Comparison of ENCODE assay signal across 12 mouse cellular contexts in genomic region chr17:34354940-34355339, GRCm38 (mm10). TPM values are rescaled to one million over a fixed set of nuclear protein-coding genes. Genes with fewer than 3 reads are reported as not detected.
DNase-seq lines count a peak whose midpoint lies in the region; ATAC-seq and TF ChIP-seq lines count a peak whose summit lies in the region.
"Had no signal": no experiment of that assay in that cellular context is flagged by ENCODE, and none has a peak within 500 bp of the region (broad histone marks: within the 10 kb centered on the region; RNA-seq: fewer than 3 reads in every experiment).

No protein-coding gene starts in this region.

- H3K79me2 ChIP-seq in macrophage (ENCODE audit: inconsistent target): no peaks in the 10 kb centered on the region

- H3K27me3 ChIP-seq in lung, postnatal 0 days (replicated peaks; ENCODE audit: insufficient read depth, low read length): no peaks in the 10 kb centered on the region
- H3K27me3 ChIP-seq: heart, embryonic 15.5 days; midbrain, embryonic 15.5 days had no signal

- 71% methylated on average over 1 of the region's 1 CpGs for WGBS in lung, postnatal 0 days
- WGBS in bone marrow, adult 2 months: 6% methylated on average over 1 of the region's 1 CpGs
- 0% methylated on average over 1 of the region's 1 CpGs for WGBS in macrophage (ENCODE audit: missing documents)

- TF ChIP-seq CTCF in lung, postnatal 0 days (IDR thresholded peaks at IDR 0.05): no peak
- TF ChIP-seq CTCF in bone marrow, adult 2 months (IDR thresholded peaks at IDR 0.05; ENCODE audit: control insufficient read depth, insufficient read depth, low read length): no peak

- H3K27ac ChIP-seq in lung, postnatal 0 days (ENCODE audit: low read length): no peak overlapping the region
- H3K27ac ChIP-seq in bone marrow, adult 2 months (ENCODE audit: control insufficient read depth, insufficient read depth, low read depth, low read length, poor library complexity): peak overlapping the region; percentile 89
- H3K27ac ChIP-seq in macrophage: peak overlapping the region; percentile 84
- H3K27ac ChIP-seq: heart, embryonic 15.5 days; midbrain, embryonic 15.5 days had no signal

- H3K4me1 ChIP-seq in lung, postnatal 0 days (ENCODE audit: insufficient read depth, low read depth, low read length): no peaks in the 10 kb centered on the region
- peaks cover 11% of the 10 kb centered on the region for H3K4me1 ChIP-seq in bone marrow, adult 2 months (ENCODE audit: control insufficient read depth, insufficient read depth, low read length)
- H3K4me1 ChIP-seq: heart, embryonic 15.5 days; midbrain, embryonic 15.5 days had no signal

- no peaks in the 10 kb centered on the region for H3K9me3 ChIP-seq in lung, postnatal 0 days (ENCODE audit: low read length)
- H3K9me3 ChIP-seq: heart, embryonic 15.5 days; midbrain, embryonic 15.5 days had no signal

- no peak for TF ChIP-seq POLR2A in bone marrow, adult 2 months (IDR thresholded peaks at IDR 0.05; ENCODE audit: borderline replicate concordance, control insufficient read depth, low read depth, low read length)

- TF ChIP-seq EP300 in lung, postnatal 0 days (IDR thresholded peaks at IDR 0.05): no peak

- H3K4me3 ChIP-seq in lung, postnatal 0 days (ENCODE audit: low read depth, low read length): no peak overlapping the region
- H3K4me3 ChIP-seq in bone marrow, adult 2 months (replicated peaks; ENCODE audit: control insufficient read depth, low read depth, low read length): no peak overlapping the region
- no peak overlapping the region for H3K4me3 ChIP-seq in macrophage (ENCODE audit: inconsistent target)
- H3K4me3 ChIP-seq: heart, embryonic 15.5 days; midbrain, embryonic 15.5 days had no signal

- no peaks in the 10 kb centered on the region for H3K36me3 ChIP-seq in lung, postnatal 0 days (ENCODE audit: insufficient read depth, low read length)
- no peaks in the 10 kb centered on the region for H3K36me3 ChIP-seq in macrophage (ENCODE audit: inconsistent target)
- H3K36me3 ChIP-seq: heart, embryonic 15.5 days; midbrain, embryonic 15.5 days had no signal

- H3K4me2 ChIP-seq in lung, postnatal 0 days (replicated peaks; ENCODE audit: low read depth, low read length): no peak overlapping the region
- H3K4me2 ChIP-seq: heart, embryonic 15.5 days; midbrain, embryonic 15.5 days had no signal

- peak; percentile 19 for DNase-seq in lung, postnatal 0 days (ENCODE audit: low spot score)
- DNase-seq in lung, postnatal 10 days: no peak
- peak; percentile 46 for DNase-seq in thymus, postnatal 0 days (ENCODE audit: low spot score)
- DNase-seq in right cerebral cortex, postnatal 25 days: no peak
- no peak for DNase-seq in embryo, embryonic 9.5 days (ENCODE audit: extremely low spot score)
- no peak for DNase-seq in urinary bladder, postnatal 36 days (ENCODE audit: low spot score in 2 of 2)

- ATAC-seq in lung, postnatal 0 days: no peak
- ATAC-seq: midbrain, embryonic 15.5 days had no signal

- no peak overlapping the region for H3K9ac ChIP-seq in lung, postnatal 0 days (replicated peaks; ENCODE audit: low read depth)
- H3K9ac ChIP-seq: heart, embryonic 15.5 days; midbrain, embryonic 15.5 days had no signal

RNA-seq across cellular contexts. Expression of gene Btnl2, which starts 0.3 kb away (rescaled TPM):
- 0.07 TPM in 1 of 2 replicates, not detected in the other for polyA plus RNA-seq in lung, postnatal 0 days (2015; fragmentation: Nextera tagmentation; extraction: Ambion mirVana)
- 1.1 and 1.8 TPM in 2 replicates for polyA plus RNA-seq in bone marrow, adult 2 months (2011; ENCODE audit: insufficient read depth, insufficient read length, low replicate concordance, missing spikeins)
- 1 to 10 TPM in 2 of 26 experiments, under 1 TPM in 14, not detected in 10; 0.25 to 1.3 (median 0.33) TPM for total RNA-seq in macrophage (2018; cell fraction: chromatin; rRNA removed)
- total RNA-seq in macrophage (2018; cell fraction: cytosol; rRNA removed): under 1 TPM in 24 of 26 experiments, not detected in 2; 0.03 to 0.19 (median 0.09) TPM
- total RNA-seq in macrophage (2018; cell fraction: nucleus; rRNA removed): under 1 TPM in 17 of 26 experiments, not detected in 9; 0.22 to 0.60 (median 0.39) TPM
- 0.12 to 0.34 TPM (median 0.14 TPM) in 3 replicates for polyA plus RNA-seq in macrophage (2018)
- 0.22 and 0.27 TPM in 2 replicates for polyA plus RNA-seq in thymus, postnatal 0 days (2015; fragmentation: Nextera tagmentation; extraction: Ambion mirVana)
- polyA plus RNA-seq: heart, embryonic 15.5 days; midbrain, embryonic 15.5 days had no signal

RNA-seq across cellular contexts. Expression of gene Btnl1, which starts 22.0 kb away (rescaled TPM):
- polyA plus RNA-seq in lung, postnatal 0 days (2015; fragmentation: Nextera tagmentation; extraction: Ambion mirVana): not detected in 2 replicates
- polyA plus RNA-seq in bone marrow, adult 2 months (2011; ENCODE audit: insufficient read depth, insufficient read length, low replicate concordance, missing spikeins): not detected in 2 replicates
- not detected for total RNA-seq in macrophage (2018; cell fraction: chromatin; rRNA removed)
- total RNA-seq in macrophage (2018; cell fraction: cytosol; rRNA removed): not detected
- not detected for total RNA-seq in macrophage (2018; cell fraction: nucleus; rRNA removed)
- polyA plus RNA-seq in macrophage (2018): not detected in 3 replicates
- 0.27 and 0.29 TPM in 2 replicates for polyA plus RNA-seq in thymus, postnatal 0 days (2015; fragmentation: Nextera tagmentation; extraction: Ambion mirVana)
- total RNA-seq: left cerebral cortex, postnatal 25 days had no signal
- polyA plus RNA-seq: heart, embryonic 15.5 days; midbrain, embryonic 15.5 days had no signal

RNA-seq across cellular contexts. Expression of gene H2-Eb2, which starts 29.5 kb away (rescaled TPM):
- polyA plus RNA-seq in lung, postnatal 0 days (2015; fragmentation: Nextera tagmentation; extraction: Ambion mirVana): not detected in 2 replicates
- polyA plus RNA-seq in bone marrow, adult 2 months (2011; ENCODE audit: insufficient read depth, insufficient read length, low replicate concordance, missing spikeins): 0.29 and 0.60 TPM in 2 replicates
- not detected for total RNA-seq in macrophage (2018; cell fraction: chromatin; rRNA removed)
- total RNA-seq in macrophage (2018; cell fraction: cytosol; rRNA removed): under 1 TPM; 0.03 to 0.52 (median 0.16) TPM
- total RNA-seq in macrophage (2018; cell fraction: nucleus; rRNA removed): under 1 TPM in 18 of 26 experiments, not detected in 8; 0.11 to 0.63 (median 0.27) TPM
- 0.08 to 0.53 TPM (median 0.17 TPM) in 3 replicates for polyA plus RNA-seq in macrophage (2018)
- polyA plus RNA-seq in thymus, postnatal 0 days (2015; fragmentation: Nextera tagmentation; extraction: Ambion mirVana): 2.3 and 3.1 TPM in 2 replicates
- total RNA-seq: left cerebral cortex, postnatal 25 days had no signal
- polyA plus RNA-seq: heart, embryonic 15.5 days; intestine, embryonic 14.5 days had no signal

RNA-seq across cellular contexts. Expression of gene BC051142, which starts 43.7 kb away (rescaled TPM):
- polyA plus RNA-seq in lung, postnatal 0 days (2015; fragmentation: Nextera tagmentation; extraction: Ambion mirVana): 0.24 and 0.74 TPM in 2 replicates
- polyA plus RNA-seq in bone marrow, adult 2 months (2011; ENCODE audit: insufficient read depth, insufficient read length, low replicate concordance, missing spikeins): 0.92 and 3.7 TPM in 2 replicates
- 1 to 10 TPM in 23 of 26 experiments, under 1 TPM in 2, not detected in 1; 0.75 to 4.5 (median 1.7) TPM for total RNA-seq in macrophage (2018; cell fraction: chromatin; rRNA removed)
- total RNA-seq in macrophage (2018; cell fraction: cytosol; rRNA removed): under 1 TPM in 6 of 26 experiments, not detected in 20; 0.17 to 0.55 (median 0.25) TPM
- total RNA-seq in macrophage (2018; cell fraction: nucleus; rRNA removed): 1 to 10 TPM in 5 of 26 experiments, under 1 TPM in 9, not detected in 12; 0.51 to 2.2 (median 0.88) TPM
- 0.40 TPM in 1 of 3 replicates, not detected in the others for polyA plus RNA-seq in macrophage (2018)
- 0.71 and 0.94 TPM in 2 replicates for polyA plus RNA-seq in thymus, postnatal 0 days (2015; fragmentation: Nextera tagmentation; extraction: Ambion mirVana)
- polyA plus RNA-seq: heart, embryonic 15.5 days had no signal

RNA-seq across cellular contexts. Expression of gene H2-Eb1, which starts 49.3 kb away (rescaled TPM):
- polyA plus RNA-seq in lung, postnatal 0 days (2015; fragmentation: Nextera tagmentation; extraction: Ambion mirVana): 11.9 and 12.6 TPM in 2 replicates
- 32.6 and 82.7 TPM in 2 replicates for polyA plus RNA-seq in bone marrow, adult 2 months (2011; ENCODE audit: insufficient read depth, insufficient read length, low replicate concordance, missing spikeins)
- 10 to 100 TPM in 20 of 26 experiments, 1 to 10 TPM in 6; 3.1 to 43.8 (median 14.2) TPM for total RNA-seq in macrophage (2018; cell fraction: chromatin; rRNA removed)
- 100 to 1,000 TPM in 18 of 26 experiments, 10 to 100 TPM in 8; 72.0 to 167 (median 122) TPM for total RNA-seq in macrophage (2018; cell fraction: cytosol; rRNA removed)
- total RNA-seq in macrophage (2018; cell fraction: nucleus; rRNA removed): 100 to 1,000 TPM in 20 of 26 experiments, 10 to 100 TPM in 6; 59.0 to 237 (median 136) TPM
- 73.4 to 224 TPM (median 73.4 TPM) in 3 replicates for polyA plus RNA-seq in macrophage (2018)
- 574 and 589 TPM in 2 replicates for polyA plus RNA-seq in thymus, postnatal 0 days (2015; fragmentation: Nextera tagmentation; extraction: Ambion mirVana)

Comparison
In these comparisons a context has a peak if more than half of its experiments do, and no peak if none do; other contexts are left out.
1. DNase-seq: peak in lung, postnatal 0 days (single experiment) and thymus, postnatal 0 days (single experiment); none in lung, postnatal 10 days (single experiment), right cerebral cortex, postnatal 25 days (single experiment), embryo, embryonic 9.5 days (single experiment) and urinary bladder, postnatal 36 days (0 of 2).